Mouse (Mus musculus) heart, embryonic 15.5 days (tissue): ENCODE data around the gene Uqcrc2. TPM values are rescaled to one million over a fixed set of nuclear protein-coding genes. Genes with fewer than 3 reads are reported as not detected.

Experiments used
- ATAC-seq: fragments of 200-750 bp; cut with Nextera tagmentation; replicated peaks from 2 replicates; pipeline ENCODE4 v1.8.0; 2017; ENCODE audit warnings: low read depth, moderate TSS enrichment; ENCODE audit not compliant: insufficient number of reproducible peaks, insufficient read depth, low FRiP score
- H3K27ac ChIP-seq: fragments of 300-500 bp; sonication (generic); 2 replicates; pipeline ENCODE4 v1.5.1; 2015; ENCODE audit warnings: mild to moderate bottlenecking, inconsistent platforms
- H3K27me3 ChIP-seq: fragments of 300-500 bp; sonication (generic); 2 replicates; pipeline ENCODE4 v1.6.1; 2015; ENCODE audit warnings: inconsistent platforms
- H3K36me3 ChIP-seq: fragments of 300-500 bp; sonication (generic); 2 replicates; pipeline ENCODE4 v1.6.1; 2015; ENCODE audit warnings: mild to moderate bottlenecking, inconsistent platforms
- H3K4me1 ChIP-seq: fragments of 300-500 bp; sonication (generic); replicated peaks from 2 replicates; pipeline ENCODE4 v1.6.1; 2015; ENCODE audit warnings: inconsistent platforms
- H3K4me2 ChIP-seq: fragments of 300-500 bp; sonication (generic); 2 replicates; pipeline ENCODE4 v1.6.1; 2015; ENCODE audit warnings: inconsistent platforms, mild to moderate bottlenecking, moderate library complexity
- H3K4me3 ChIP-seq: fragments of 300-500 bp; sonication (generic); 2 replicates; pipeline ENCODE4 v1.5.1; 2015; ENCODE audit warnings: mild to moderate bottlenecking, inconsistent platforms
- H3K9ac ChIP-seq: fragments of 300-500 bp; sonication (generic); 2 replicates; pipeline ENCODE4 v1.6.1; 2015; ENCODE audit warnings: mild to moderate bottlenecking, inconsistent platforms
- H3K9me3 ChIP-seq: fragments of 300-500 bp; sonication (generic); replicated peaks from 2 replicates; pipeline ENCODE4 v1.6.1; 2016; ENCODE audit warnings: inconsistent platforms
- WGBS: fragments of 180-500 bp; shearing (Covaris S2); methylation state at CpG from one replicate; pipeline ENCODE4 v1.1.7; 2015; ENCODE audit warnings: mixed read lengths; 5-methylcytosine and 5-hydroxymethylcytosine counted together
- polyA plus RNA-seq: library from polyadenylated mRNA; unstranded; fragments of >200 nt; fragmentation: Nextera tagmentation; extraction: Ambion mirVana; gene quantifications from 2 replicates; pipeline ENCODE4 v1.2.1, GENCODE M21; 2015

Uqcrc2 gene
- polyA plus RNA-seq, 1 experiment from 2014 or later, result 489 TPM

GRCm38 (mm10) chr7:120693831-120694375 is 58.9 kb downstream of the Uqcrc2 start:
- Histone ChIP-seq H3K27ac (no peak overlapping the region), H3K36me3 (no peaks in the 10 kb centered on the region; the same call in 1 of the 2 replicates), H3K9ac (no peak overlapping the region), H3K4me2 (no peak overlapping the region), H3K4me3 (no peak overlapping the region), H3K4me1 (peaks cover 4% of the 10 kb centered on the region; the same call in 1 of the 2 replicates), H3K9me3 (no peaks in the 10 kb centered on the region), H3K27me3 (no peaks in the 10 kb centered on the region)
- ATAC-seq, result no peak
- WGBS, result 93% methylated on average over 5 of the region's 5 CpGs

- H3K4me2 ChIP-seq, result no peak overlapping the region
- H3K9ac ChIP-seq, result no peak overlapping the region
- H3K4me3 ChIP-seq, result no peak overlapping the region
- WGBS, result 47% methylated on average over 6 of the region's 6 CpGs
- H3K27me3 ChIP-seq, result no peaks in the 10 kb centered on the region
- H3K36me3 ChIP-seq, result no peaks in the 10 kb centered on the region; the same call in 1 of the 2 replicates
- no peak overlapping the region for H3K27ac ChIP-seq
- H3K4me1 ChIP-seq, result no peaks in the 10 kb centered on the region
- H3K9me3 ChIP-seq, result no peaks in the 10 kb centered on the region
- ATAC-seq, result no peak
Observed at GRCm38 (mm10) chr7:120695196-120695595, 60.2 kb downstream of the Uqcrc2 start.

GRCm38 (mm10) chr7:120695641-120696040 is 60.7 kb downstream of the Uqcrc2 start:
- Histone ChIP-seq H3K36me3 (no peaks in the 10 kb centered on the region; the same call in 1 of the 2 replicates), H3K4me1 (no peaks in the 10 kb centered on the region), H3K9ac (no peak overlapping the region), H3K4me2 (no peak overlapping the region), H3K4me3 (no peak overlapping the region), H3K27ac (no peak overlapping the region), H3K9me3 (no peaks in the 10 kb centered on the region), H3K27me3 (no peaks in the 10 kb centered on the region)
- ATAC-seq, result no peak
- 76% methylated on average over 1 of the region's 1 CpGs for WGBS

- H3K4me3 ChIP-seq, result no peak overlapping the region
- H3K27me3 ChIP-seq, result no peaks in the 10 kb centered on the region
- no peaks in the 10 kb centered on the region; the same call in 1 of the 2 replicates for H3K36me3 ChIP-seq
- H3K4me1 ChIP-seq, result no peaks in the 10 kb centered on the region
- H3K27ac ChIP-seq, result no peak overlapping the region
- ATAC-seq, result no peak
- H3K9me3 ChIP-seq, result no peaks in the 10 kb centered on the region
- H3K9ac ChIP-seq, result no peak overlapping the region
- no peak overlapping the region for H3K4me2 ChIP-seq
- WGBS, result 94% methylated on average over 2 of the region's 2 CpGs
Observed at GRCm38 (mm10) chr7:120696331-120696730, 61.4 kb downstream of the Uqcrc2 start.

- peaks cover 16% of the 10 kb centered on the region for H3K4me1 ChIP-seq
- no peak for ATAC-seq
- H3K9ac ChIP-seq, result no peak overlapping the region
- no peaks in the 10 kb centered on the region for H3K9me3 ChIP-seq
- 86% methylated on average over 6 of the region's 6 CpGs for WGBS
- no peak overlapping the region for H3K4me2 ChIP-seq
- no peak overlapping the region for H3K27ac ChIP-seq
- no peaks in the 10 kb centered on the region; the same call in 1 of the 2 replicates for H3K36me3 ChIP-seq
- no peaks in the 10 kb centered on the region for H3K27me3 ChIP-seq
- H3K4me3 ChIP-seq, result no peak overlapping the region
Observed at GRCm38 (mm10) chr7:120699586-120699985, 64.6 kb downstream of the Uqcrc2 start.

- Histone ChIP-seq H3K4me1 (peaks cover 16% of the 10 kb centered on the region), H3K9me3 (no peaks in the 10 kb centered on the region), H3K36me3 (no peaks in the 10 kb centered on the region), H3K27me3 (no peaks in the 10 kb centered on the region), H3K9ac (no peak overlapping the region), H3K27ac (0 out of 2 replicates have a peak overlapping the region, but pooled peaks have one; percentile 9), H3K4me3 (no peak overlapping the region), H3K4me2 (no peak overlapping the region)
- ATAC-seq, result no peak
- WGBS, result 46% methylated on average over 3 of the region's 3 CpGs
Observed at GRCm38 (mm10) chr7:120703888-120704287, 68.9 kb downstream of the Uqcrc2 start.

Other genes starting within 250 kb of the Uqcrc2 start
- gene Abca16, start 225.5 kb upstream of the Uqcrc2 start, polyA plus RNA-seq, result not detected in 2 replicates
- gene Pdzd9, start 35.2 kb downstream of the Uqcrc2 start, polyA plus RNA-seq, result 0.34 and 0.45 TPM in 2 replicates
- 11.4 and 13.0 TPM in 2 replicates for gene Mosmo, start 42.4 kb downstream of the Uqcrc2 start, polyA plus RNA-seq
- gene Vwa3a, start 104.1 kb downstream of the Uqcrc2 start, polyA plus RNA-seq, result 1.1 TPM in 2 replicates
- not detected in 2 replicates for gene Gm5737, start 177.2 kb downstream of the Uqcrc2 start, polyA plus RNA-seq
- gene Eef2k, start 207.7 kb downstream of the Uqcrc2 start, polyA plus RNA-seq, result 31.5 and 42.8 TPM in 2 replicates